Mouse (Mus musculus) layer of hippocampus, postnatal 14 days (tissue): ENCODE results near the gene Dcun1d5. TPM values are rescaled to one million over a fixed set of nuclear protein-coding genes. Genes with fewer than 3 reads are reported as not detected.
A peak's percentile ranks its signal among the peaks of the same experiment; 100 is the strongest.
"Not testable (repeated sequence)": the region's sequence is repeated elsewhere in the genome, so short reads cannot be mapped to it uniquely, and the experiment has no call there.

Experiments
- DNase-seq, 2 experiments: peaks; one replicate each; pipeline ENCODE4 v3.0.0; 2021 to 2022; ENCODE audit warnings: low spot score in 2 of 2, mixed read lengths in 1 of 2
- long read RNA-seq, 2 experiments: library from polyadenylated mRNA; stranded (forward); transcript quantifications; one replicate each; pipeline ENCODE4 v2.0.0; 2021
- total RNA-seq, 2 experiments: library from RNA; stranded (reverse); gene quantifications; 2 replicates each; pipeline ENCODE4 v1.2.3; 2021

Gene Dcun1d5
- total RNA-seq, result 10 to 100 TPM; 77.2 to 86.4 TPM
- long read RNA-seq, experiment 1, transcript Dcun1d5-202 (8 exons, 2,421 nt), result major isoform, 49 of 112 reads
- long read RNA-seq, experiment 1, partial matches to known transcripts, result 49 of 112 reads
- long read RNA-seq, experiment 1, other reads (novel, unspliced or antisense), result 11 of 112 reads
- long read RNA-seq, experiment 2, transcript Dcun1d5-201 (7 exons, 1,122 nt), result minor isoform, 5 of 220 reads
- long read RNA-seq, experiment 2, transcript Dcun1d5-202 (8 exons, 2,421 nt), result major isoform, 109 of 220 reads
- long read RNA-seq, experiment 2, partial matches to known transcripts, result 96 of 220 reads
- long read RNA-seq, experiment 2, other reads (novel, unspliced or antisense), result 10 of 220 reads

GRCm38 (mm10) chr9:7184172-7184896 lies at the start of gene Dcun1d5, which contains the start of gene Dync2h1:
Gene Dcun1d5 (plus strand): TSS chr9:7184520.
Gene Dync2h1 (minus strand): TSS chr9:7184446.
- peak; percentile 90 to 96 for DNase-seq

GRCm38 (mm10) chr9:7154391-7154790 lies 29.9 kb upstream of the Dcun1d5 start:
- DNase-seq, result no peak

- DNase-seq, result no peak
Observed at GRCm38 (mm10) chr9:7158605-7159004, 25.7 kb upstream of the Dcun1d5 start.

GRCm38 (mm10) chr9:7159718-7160117 lies 24.6 kb upstream of the Dcun1d5 start:
- DNase-seq, result no peak

- no peak for DNase-seq
Observed at GRCm38 (mm10) chr9:7160688-7161087, 23.6 kb upstream of the Dcun1d5 start.

GRCm38 (mm10) chr9:7167339-7167998 lies 16.9 kb upstream of the Dcun1d5 start:
- DNase-seq, result no peak

GRCm38 (mm10) chr9:7173756-7174155 lies 10.6 kb upstream of the Dcun1d5 start:
- no peak for DNase-seq

- DNase-seq, result peak; percentile 86 to 93
Observed at GRCm38 (mm10) chr9:7176618-7177610, 7.4 kb upstream of the Dcun1d5 start.

- peak; percentile 61 to 67 for DNase-seq
Observed at GRCm38 (mm10) chr9:7184897-7185291, 574 bp downstream of the Dcun1d5 start.

GRCm38 (mm10) chr9:7190694-7191093 lies 6.4 kb downstream of the Dcun1d5 start:
- not testable (repeated sequence) for DNase-seq

- DNase-seq, result peak in 1 of 2 experiments; percentile 12
Observed at GRCm38 (mm10) chr9:7216240-7216639, 31.9 kb downstream of the Dcun1d5 start.

- no peak for DNase-seq
Observed at GRCm38 (mm10) chr9:7221024-7221423, 36.7 kb downstream of the Dcun1d5 start.

- DNase-seq, result no peak
Observed at GRCm38 (mm10) chr9:7221460-7221859, 37.1 kb downstream of the Dcun1d5 start.

- no peak for DNase-seq
Observed at GRCm38 (mm10) chr9:7238619-7239018, 54.3 kb downstream of the Dcun1d5 start.

- no peak for DNase-seq
Observed at GRCm38 (mm10) chr9:7239967-7240366, 55.6 kb downstream of the Dcun1d5 start.

GRCm38 (mm10) chr9:7252797-7253654 lies 68.7 kb downstream of the Dcun1d5 start:
- DNase-seq, result no peak
